Mouse (Mus musculus) hindbrain, embryonic 13.5 days (tissue): ENCODE measurements at regions not wholly inside any gene's neighbourhood (a gene's known extent, or its start where the extent isn't known, plus 50 kb on each side); places are given as distances from the start of the nearest gene placed in this dataset.

Experiments
- ATAC-seq: fragments of 200-750 bp; cut with Nextera tagmentation; 2 replicates; pipeline ENCODE4 v1.8.0; 2017; ENCODE audit warnings: moderate TSS enrichment; ENCODE audit not compliant: low FRiP score
- H3K27ac ChIP-seq: fragments of 300-500 bp; sonication (generic); 2 replicates; pipeline ENCODE4 v1.5.1; 2015; ENCODE audit warnings: inconsistent platforms, mild to moderate bottlenecking, moderate library complexity
- H3K27me3 ChIP-seq: fragments of 300-500 bp; sonication (generic); 2 replicates; pipeline ENCODE4 v1.6.1; 2015; ENCODE audit warnings: mild to moderate bottlenecking, inconsistent platforms
- H3K36me3 ChIP-seq: fragments of 300-500 bp; sonication (generic); 2 replicates; pipeline ENCODE4 v1.6.1; 2015; ENCODE audit warnings: mild to moderate bottlenecking, inconsistent platforms
- H3K4me1 ChIP-seq: fragments of 300-500 bp; sonication (generic); replicated peaks from 2 replicates; pipeline ENCODE4 v1.6.1; 2015; ENCODE audit warnings: inconsistent platforms
- H3K4me2 ChIP-seq: fragments of 300-500 bp; sonication (generic); 2 replicates; pipeline ENCODE4 v1.6.1; 2015; ENCODE audit warnings: inconsistent platforms, mild to moderate bottlenecking, moderate library complexity
- H3K4me3 ChIP-seq: fragments of 300-500 bp; sonication (generic); 2 replicates; pipeline ENCODE4 v1.5.1; 2015; ENCODE audit warnings: mild to moderate bottlenecking, inconsistent platforms
- H3K9ac ChIP-seq: fragments of 300-500 bp; sonication (generic); 2 replicates; pipeline ENCODE4 v1.6.1; 2015; ENCODE audit warnings: mild to moderate bottlenecking, inconsistent platforms
- H3K9me3 ChIP-seq: fragments of 300-500 bp; sonication (generic); 2 replicates; pipeline ENCODE4 v1.6.1; 2016; ENCODE audit warnings: inconsistent platforms
- WGBS: fragments of 180-500 bp; shearing (Covaris S2); methylation state at CpG from one replicate; pipeline ENCODE4 v1.1.7; 2015; 5-methylcytosine and 5-hydroxymethylcytosine counted together

DNA sequence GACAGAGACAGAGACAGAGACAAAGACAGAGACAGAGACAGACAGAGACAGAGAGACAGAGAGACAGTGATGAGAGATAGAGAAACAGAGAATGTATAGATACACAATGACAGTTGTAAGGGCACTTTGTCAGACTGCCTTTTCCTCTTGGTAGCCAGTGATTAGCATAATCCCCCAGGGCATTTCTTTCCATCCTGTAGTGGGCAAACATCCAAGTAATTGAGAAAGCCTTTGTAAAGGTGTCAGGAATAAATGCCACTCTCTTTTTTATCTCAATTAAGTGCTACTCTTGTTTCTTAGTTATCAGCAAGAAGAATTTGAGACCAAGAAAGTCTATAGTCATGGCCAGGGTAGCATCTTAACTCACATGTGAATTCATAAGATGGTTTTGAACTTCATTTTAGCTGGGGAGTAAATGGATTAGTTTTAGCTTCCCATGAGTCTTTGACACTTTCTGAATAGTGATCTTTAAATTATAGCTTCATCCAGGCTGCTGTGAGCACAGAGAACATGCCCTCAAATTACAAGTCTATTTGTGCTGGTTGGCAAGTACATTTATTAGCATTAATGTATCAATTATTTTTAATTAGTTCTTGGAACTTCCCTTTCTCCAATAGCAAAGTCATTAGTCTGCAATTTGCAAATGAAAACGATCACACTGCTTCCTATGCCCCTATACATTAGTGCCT lies 1215.9 kb downstream of the Gm9008 start:
- no peak for ATAC-seq
- 66% methylated on average over 1 of the region's 1 CpGs for WGBS
- H3K36me3 ChIP-seq: no peaks in the 10 kb centered on the region
- H3K27me3 ChIP-seq: no peaks in the 10 kb centered on the region
- H3K9ac ChIP-seq: no peak overlapping the region
- H3K4me1 ChIP-seq: 0 out of 2 replicates have a peak, but pooled peaks cover 3% of the 10 kb centered on the region
- no peak overlapping the region for H3K4me2 ChIP-seq
- no peak overlapping the region for H3K4me3 ChIP-seq
- H3K27ac ChIP-seq: no peak overlapping the region
- H3K9me3 ChIP-seq: no peaks in the 10 kb centered on the region; the same call in 1 of the 2 replicates

DNA sequence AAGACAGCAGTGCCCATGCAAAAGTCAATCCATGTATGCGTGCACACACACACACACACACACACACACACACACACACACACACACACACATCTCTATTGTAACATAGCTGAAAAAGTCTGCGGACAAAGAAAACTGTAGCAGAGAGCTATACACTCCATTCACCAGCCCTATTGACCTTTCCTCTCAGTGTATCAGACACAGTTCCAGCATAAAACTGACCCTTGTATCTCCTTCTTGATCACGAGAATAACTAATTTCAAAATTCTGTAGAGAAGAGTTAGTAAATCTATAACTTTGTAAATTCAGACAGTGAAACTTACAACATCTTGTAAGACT lies 1243.5 kb downstream of the Gm9008 start:
- H3K27me3 ChIP-seq: no peaks in the 10 kb centered on the region
- no peaks in the 10 kb centered on the region for H3K36me3 ChIP-seq
- no peaks in the 10 kb centered on the region for H3K4me1 ChIP-seq
- peak; percentile 32; the same call in 1 of the 2 replicates for ATAC-seq
- H3K9me3 ChIP-seq: no peaks in the 10 kb centered on the region
- no peak overlapping the region for H3K4me3 ChIP-seq
- 76% methylated on average over 3 of the region's 3 CpGs for WGBS
- no peak overlapping the region for H3K4me2 ChIP-seq
- no peak overlapping the region for H3K9ac ChIP-seq
- H3K27ac ChIP-seq: no peak overlapping the region

DNA sequence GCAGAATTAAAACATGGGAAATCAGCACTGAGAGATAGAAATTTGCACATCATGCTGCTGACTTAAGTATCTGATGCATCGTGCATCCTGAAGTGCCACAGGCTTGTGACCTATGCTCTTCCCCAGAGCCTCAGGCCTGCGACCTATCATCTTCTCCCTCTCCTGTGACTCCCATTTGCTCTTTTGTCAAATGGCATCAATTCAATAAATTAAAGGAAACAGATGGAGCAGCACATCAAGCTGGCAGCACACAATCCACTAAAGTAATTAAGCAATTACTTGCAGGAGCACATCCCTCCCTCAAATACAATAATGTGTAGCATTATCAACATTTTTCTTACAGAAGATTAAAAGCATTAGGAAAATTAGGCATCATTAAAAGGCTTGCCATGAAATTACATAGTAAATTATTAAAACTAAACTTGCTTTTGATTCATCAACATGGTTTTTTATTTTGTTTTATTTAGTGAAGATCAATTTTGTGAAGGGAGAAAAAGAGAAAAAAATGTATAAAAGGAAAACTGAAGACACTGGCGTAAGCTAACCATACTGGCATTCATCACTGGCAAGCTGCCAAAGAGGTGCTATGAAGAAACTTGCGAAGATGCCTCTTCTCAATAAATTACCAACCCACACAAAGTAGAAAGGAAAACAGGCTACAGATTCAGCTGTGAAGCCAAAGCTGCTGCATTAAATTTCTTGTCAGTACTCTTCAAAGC lies 1244.1 kb downstream of the Gm9008 start:
- Histone ChIP-seq H3K4me2 (no peak overlapping the region), H3K4me1 (no peaks in the 10 kb centered on the region), H3K4me3 (no peak overlapping the region), H3K9ac (no peak overlapping the region), H3K9me3 (no peaks in the 10 kb centered on the region), H3K27me3 (no peaks in the 10 kb centered on the region), H3K36me3 (no peaks in the 10 kb centered on the region), H3K27ac (no peak overlapping the region; the same call in 1 of the 2 replicates)
- WGBS: 35% methylated on average over 4 of the region's 4 CpGs
- peak; percentile 75 for ATAC-seq

DNA sequence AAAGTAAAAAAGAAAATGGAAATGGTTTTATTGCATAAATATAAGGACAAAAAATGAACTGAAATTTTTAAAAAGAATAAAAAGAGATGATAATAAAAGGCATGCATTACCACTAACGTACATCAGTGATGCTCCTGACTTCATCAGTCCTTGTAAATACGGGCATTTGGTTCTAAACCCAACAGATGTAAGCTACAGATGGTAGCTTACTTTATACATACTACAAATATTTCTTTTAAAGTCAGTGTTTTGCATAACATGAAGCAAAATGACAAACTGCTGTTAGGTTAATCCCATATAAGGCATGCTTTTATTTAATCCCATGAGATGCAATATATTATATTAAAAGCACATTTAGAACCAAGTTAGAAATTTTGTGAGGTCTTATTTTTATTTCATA lies 1282.1 kb downstream of the Gm9008 start:
- Histone ChIP-seq H3K9ac (no peak overlapping the region), H3K4me2 (no peak overlapping the region), H3K4me1 (no peaks in the 10 kb centered on the region), H3K36me3 (no peaks in the 10 kb centered on the region), H3K27me3 (no peaks in the 10 kb centered on the region), H3K9me3 (no peaks in the 10 kb centered on the region), H3K27ac (no peak overlapping the region), H3K4me3 (no peak overlapping the region)
- 89% methylated on average over 2 of the region's 2 CpGs for WGBS
- no peak for ATAC-seq

DNA sequence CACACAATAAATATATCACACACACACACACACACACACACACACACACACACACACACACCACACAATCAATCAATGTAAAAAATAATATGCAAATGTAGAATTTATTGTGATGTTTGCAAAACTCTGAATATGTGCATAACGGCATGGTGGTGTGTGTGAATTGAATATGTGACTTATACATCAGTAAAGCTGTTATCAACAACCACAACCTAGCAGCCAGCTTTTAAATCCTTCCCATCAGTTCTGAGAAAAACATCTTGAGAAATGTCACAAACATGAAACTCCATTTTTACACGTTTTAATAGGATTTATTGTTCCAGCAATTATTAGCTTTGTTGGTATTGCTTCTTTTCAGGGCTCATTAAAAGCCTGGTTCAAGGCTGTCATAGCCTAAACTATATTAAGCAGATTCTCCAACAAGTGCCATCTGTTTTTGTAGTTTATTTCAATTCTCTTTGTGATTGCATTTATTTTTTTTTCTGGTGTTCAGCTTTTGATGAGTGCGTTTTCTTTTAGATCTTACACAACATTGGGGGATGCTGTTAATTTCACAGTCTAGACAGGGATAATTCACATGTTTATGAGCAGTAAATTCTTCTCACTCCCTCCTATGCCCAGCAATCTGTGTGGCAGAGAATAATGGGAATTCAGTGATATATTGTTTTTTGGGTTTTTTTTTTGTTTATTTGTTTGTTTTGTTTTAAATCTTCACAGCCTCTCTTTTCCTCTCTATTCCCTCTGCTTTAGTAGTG lies 1284.7 kb downstream of the Gm9008 start:
- ATAC-seq: no peak
- H3K9me3 ChIP-seq: no peaks in the 10 kb centered on the region
- no peak overlapping the region for H3K27ac ChIP-seq
- no peak overlapping the region for H3K9ac ChIP-seq
- H3K4me1 ChIP-seq: no peaks in the 10 kb centered on the region
- no peaks in the 10 kb centered on the region for H3K36me3 ChIP-seq
- no peak overlapping the region for H3K4me2 ChIP-seq
- no peaks in the 10 kb centered on the region for H3K27me3 ChIP-seq
- no peak overlapping the region for H3K4me3 ChIP-seq
- 87% methylated on average over 3 of the region's 3 CpGs for WGBS
